Mouse (Mus musculus) liver, embryonic 13.5 days (tissue): ENCODE results near the gene Prss43. TPM values are rescaled to one million over a fixed set of nuclear protein-coding genes. Genes with fewer than 3 reads are reported as not detected.
"Not testable (repeated sequence)": the region's sequence is repeated elsewhere in the genome, so short reads cannot be mapped to it uniquely, and the experiment has no call there.

ENCODE experiments used
- ATAC-seq: fragments of 200-750 bp; cut with Nextera tagmentation; 2 replicates; pipeline ENCODE4 v1.8.0; 2017; ENCODE audit warnings: low read depth, mild to moderate bottlenecking, moderate number of reproducible peaks, moderate library complexity
- DNase-seq: peaks from one replicate; pipeline ENCODE4 v3.0.0; 2022
- H3K27ac ChIP-seq: fragments of 300-500 bp; sonication (generic); 2 replicates; pipeline ENCODE4 v1.5.1; 2015; ENCODE audit warnings: moderate library complexity, mild to moderate bottlenecking, inconsistent platforms
- H3K27me3 ChIP-seq: fragments of 300-500 bp; sonication (generic); 2 replicates; pipeline ENCODE4 v1.6.1; 2015; ENCODE audit warnings: mild to moderate bottlenecking, inconsistent platforms
- H3K36me3 ChIP-seq: fragments of 300-500 bp; sonication (generic); 2 replicates; pipeline ENCODE4 v1.6.1; 2015; ENCODE audit warnings: mild to moderate bottlenecking, inconsistent platforms
- H3K4me1 ChIP-seq: fragments of 300-500 bp; sonication (generic); replicated peaks from 2 replicates; pipeline ENCODE4 v1.6.1; 2015; ENCODE audit warnings: inconsistent platforms
- H3K4me2 ChIP-seq: fragments of 300-500 bp; sonication (generic); 2 replicates; pipeline ENCODE4 v1.6.1; 2015; ENCODE audit warnings: inconsistent platforms, mild to moderate bottlenecking, moderate library complexity
- H3K4me3 ChIP-seq: fragments of 300-500 bp; sonication (generic); replicated peaks from 2 replicates; pipeline ENCODE4 v1.5.1; 2015; ENCODE audit warnings: mild to moderate bottlenecking, inconsistent platforms
- H3K9ac ChIP-seq: fragments of 300-500 bp; sonication (generic); 2 replicates; pipeline ENCODE4 v1.6.1; 2015; ENCODE audit warnings: mild to moderate bottlenecking, inconsistent platforms
- H3K9me3 ChIP-seq: fragments of 300-500 bp; sonication (generic); replicated peaks from 2 replicates; pipeline ENCODE4 v1.6.1; 2016; ENCODE audit warnings: inconsistent platforms
- WGBS: fragments of 180-500 bp; shearing (Covaris S2); methylation state at CpG from one replicate; pipeline ENCODE4 v1.1.7; 2015; ENCODE audit not compliant: insufficient replicate concordance; 5-methylcytosine and 5-hydroxymethylcytosine counted together
- polyA plus RNA-seq: library from polyadenylated mRNA; unstranded; fragments of >200 nt; fragmentation: Nextera tagmentation; extraction: Ambion mirVana; gene quantifications from 2 replicates; pipeline ENCODE4 v1.2.1, GENCODE M21; 2015

Gene Prss43
- polyA plus RNA-seq, 1 experiment from 2014 or later: not detected

DNA sequence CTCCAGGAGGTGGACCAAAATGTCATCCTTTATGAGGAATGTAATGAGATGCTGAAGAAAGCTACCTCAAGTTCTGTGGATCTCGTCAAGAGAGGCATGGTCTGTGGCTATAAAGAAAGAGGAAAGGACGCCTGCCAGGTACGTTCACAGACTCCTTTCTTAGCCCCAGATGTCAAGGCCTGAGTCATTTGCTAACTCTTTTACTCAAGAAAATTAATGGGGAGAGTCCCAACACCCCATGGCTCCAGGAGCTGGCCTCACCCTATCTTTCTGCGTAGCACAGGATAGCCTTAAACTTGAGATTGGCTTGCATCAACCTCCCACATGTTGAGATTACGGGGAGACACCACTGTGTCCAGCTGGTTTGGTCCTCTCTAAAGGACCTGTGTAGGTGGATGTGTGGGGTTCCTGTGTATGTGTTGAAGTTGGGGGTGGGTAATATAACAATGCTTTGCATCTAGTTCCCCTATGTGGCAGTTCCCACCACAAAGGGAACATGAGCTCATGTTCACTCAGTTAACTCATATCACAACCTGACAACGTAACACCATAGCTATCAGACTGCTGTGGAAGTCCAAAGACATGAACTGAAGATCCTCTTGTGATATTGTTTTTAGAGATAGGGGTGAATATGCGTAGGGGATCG is 25.5 kb upstream of the Prss43 start:
- Histone ChIP-seq H3K4me1 (no peaks in the 10 kb centered on the region), H3K4me3 (no peak overlapping the region)
- WGBS: 63% methylated on average over 8 of the region's 8 CpGs

DNA sequence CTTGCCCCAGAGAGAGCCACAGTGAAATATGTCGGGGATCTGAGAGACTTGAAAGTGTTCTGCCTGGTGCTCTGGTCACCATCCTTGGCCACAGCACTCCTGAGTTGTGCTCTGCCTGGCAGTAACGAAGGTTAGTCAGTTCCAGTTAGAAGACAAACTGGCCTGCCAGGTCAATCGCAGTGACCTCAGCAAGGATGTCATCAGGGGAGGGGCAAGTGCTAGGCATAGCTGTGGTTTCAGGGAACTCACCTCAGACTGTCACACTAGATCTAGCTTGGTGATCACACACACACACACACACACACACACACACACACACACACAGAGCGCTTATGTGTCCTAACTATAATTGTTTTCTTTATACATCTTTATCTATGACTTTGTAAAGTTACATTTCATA is 23.2 kb upstream of the Prss43 start:
- H3K4me3 ChIP-seq: no peak overlapping the region
- no peak for ATAC-seq
- H3K4me2 ChIP-seq: no peak overlapping the region
- no peaks in the 10 kb centered on the region for H3K4me1 ChIP-seq
- no peaks in the 10 kb centered on the region for H3K36me3 ChIP-seq
- DNase-seq: no peak
- H3K27ac ChIP-seq: no peak overlapping the region
- no peaks in the 10 kb centered on the region for H3K27me3 ChIP-seq
- H3K9ac ChIP-seq: no peak overlapping the region
- no peaks in the 10 kb centered on the region for H3K9me3 ChIP-seq
- 53% methylated on average over 4 of the region's 4 CpGs for WGBS

More for the DNA sequence above, 25.5 kb upstream of the Prss43 start:
- Histone ChIP-seq H3K9me3 (no peaks in the 10 kb centered on the region), H3K27ac (no peak overlapping the region), H3K27me3 (no peaks in the 10 kb centered on the region), H3K4me2 (no peak overlapping the region), H3K36me3 (no peaks in the 10 kb centered on the region), H3K9ac (no peak overlapping the region)
- ATAC-seq (no peak), DNase-seq (no peak)

DNA sequence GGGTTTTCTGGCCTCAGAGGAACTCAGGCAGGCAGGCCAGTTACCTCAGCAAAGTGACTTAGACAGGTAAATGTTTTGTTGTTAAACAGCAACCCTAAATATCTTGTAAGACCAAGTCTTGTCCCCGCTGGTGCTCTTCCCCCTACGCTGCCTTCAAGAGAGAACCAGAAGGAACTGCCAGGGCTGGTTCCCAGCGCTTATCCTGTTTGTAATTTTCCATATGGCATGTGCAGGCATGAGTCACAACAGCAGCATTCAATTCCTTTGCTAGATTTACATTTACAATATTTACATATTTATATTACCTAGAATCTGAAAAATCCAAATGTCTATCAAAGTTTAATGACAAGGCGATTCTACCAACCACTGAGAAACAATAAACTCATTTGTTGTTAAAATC is 16.4 kb upstream of the Prss43 start:
- ATAC-seq (no peak), DNase-seq (no peak)
- Histone ChIP-seq H3K9me3 (no peaks in the 10 kb centered on the region), H3K4me2 (no peak overlapping the region), H3K4me1 (no peaks in the 10 kb centered on the region), H3K27me3 (no peaks in the 10 kb centered on the region), H3K9ac (no peak overlapping the region), H3K4me3 (no peak overlapping the region), H3K36me3 (no peaks in the 10 kb centered on the region), H3K27ac (no peak overlapping the region)
- WGBS: 64% methylated on average over 4 of the region's 4 CpGs

DNA sequence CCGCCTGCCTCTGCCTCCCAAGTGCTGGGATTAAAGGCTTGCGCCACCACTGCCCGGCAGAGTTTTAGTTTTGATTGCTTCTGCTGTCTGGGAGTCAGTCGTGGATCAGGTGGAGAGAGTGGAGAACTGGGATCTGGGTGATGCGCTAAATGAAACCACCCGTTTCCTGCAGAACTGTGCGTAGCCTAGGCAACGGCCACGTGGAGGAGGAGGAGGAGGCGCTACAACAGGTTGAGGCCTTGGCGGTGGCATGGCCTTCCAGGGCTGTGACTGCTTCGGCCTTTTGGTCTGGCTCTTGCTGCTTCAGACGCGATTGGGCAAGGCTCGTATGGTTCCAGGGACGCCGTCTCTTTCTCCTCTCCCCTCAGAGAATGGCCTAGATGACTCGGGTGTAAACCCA is 12.7 kb upstream of the Prss43 start, which contains the start of gene Prss44:
TSS of gene Prss44 (plus strand) at position 206 of the 400 bp plus-strand sequence.
- DNase-seq: no peak
- Histone ChIP-seq H3K27ac (no peak within 1 kb of the TSS), H3K9ac (no peak within 1 kb of the TSS), H3K36me3 (no peaks in the 10 kb centered on the region), H3K4me1 (no peaks in the 10 kb centered on the region), H3K4me3 (no peak within 1 kb of the TSS), H3K9me3 (no peaks in the 10 kb centered on the region), H3K4me2 (no peak within 1 kb of the TSS), H3K27me3 (peaks cover 5% of the 10 kb centered on the region; the same call in 1 of the 2 replicates)
- ATAC-seq: no peak
- 47% methylated on average over 18 of the region's 18 CpGs for WGBS

DNA sequence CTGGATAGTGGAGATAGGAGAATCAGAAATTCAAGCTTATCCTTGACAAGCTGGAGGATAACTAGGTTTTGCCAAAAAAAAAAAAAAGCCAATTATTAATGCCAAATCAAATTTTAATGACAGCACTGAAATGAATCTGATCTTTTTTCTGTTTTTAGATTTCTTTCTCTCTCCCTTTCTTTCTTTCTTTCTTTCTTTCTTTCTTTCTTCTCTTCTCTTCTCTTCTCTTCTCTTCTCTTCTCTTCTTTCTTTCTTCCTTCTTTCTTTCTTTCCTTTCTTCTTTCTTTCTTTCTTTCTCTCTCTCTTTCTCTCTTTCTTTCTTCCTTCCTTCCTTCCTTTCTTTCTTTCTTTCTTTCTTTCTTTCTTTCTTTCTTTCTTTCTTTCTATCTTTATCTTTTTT is 5.9 kb upstream of the Prss43 start:
- H3K36me3 ChIP-seq, H3K4me2 ChIP-seq, H3K4me3 ChIP-seq, H3K27ac ChIP-seq, ATAC-seq, H3K9me3 ChIP-seq, H3K9ac ChIP-seq, H3K4me1 ChIP-seq, DNase-seq: not testable (repeated sequence)
- peaks cover 15% of the 10 kb centered on the region for H3K27me3 ChIP-seq

GRCm38 (mm10) chr9:110821436-110821835 is 5.1 kb upstream of the Prss43 start:
- Histone ChIP-seq H3K36me3 (no peaks in the 10 kb centered on the region), H3K27me3 (peaks cover 15% of the 10 kb centered on the region), H3K4me1 (no peaks in the 10 kb centered on the region), H3K4me2 (no peak overlapping the region), H3K27ac (no peak overlapping the region), H3K9me3 (no peaks in the 10 kb centered on the region), H3K4me3 (no peak overlapping the region), H3K9ac (no peak overlapping the region)
- WGBS: 64% methylated on average over 7 of the region's 7 CpGs
- DNase-seq (no peak), ATAC-seq (no peak)

DNA sequence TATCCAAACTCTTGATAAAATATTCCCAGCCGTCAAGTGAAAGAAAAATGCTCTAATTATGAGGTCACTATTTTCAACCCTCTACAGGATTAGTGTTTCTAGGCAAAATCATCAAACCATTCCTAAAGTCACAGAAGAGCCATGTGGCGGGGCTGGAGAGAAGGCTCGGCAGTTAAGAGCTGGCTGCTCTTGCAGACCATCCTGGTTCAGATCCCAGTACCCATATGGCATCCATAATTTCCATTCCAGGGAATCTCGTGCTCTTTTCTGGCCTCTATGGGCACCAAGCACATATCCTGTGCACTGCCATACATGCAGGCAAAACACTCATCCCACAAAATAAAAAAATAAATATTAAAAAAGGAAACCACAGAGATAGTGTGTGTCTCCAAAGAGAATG is 1.1 kb upstream of the Prss43 start:
- Histone ChIP-seq H3K9ac (no peak overlapping the region), H3K9me3 (no peaks in the 10 kb centered on the region)
- no peak for ATAC-seq

GRCm38 (mm10) chr9:110825832-110826231 is 658 bp upstream of the Prss43 start:
- Histone ChIP-seq H3K4me3 (no peak overlapping the region), H3K9ac (no peak overlapping the region), H3K27me3 (peaks cover 24% of the 10 kb centered on the region), H3K4me2 (no peak overlapping the region), H3K4me1 (no peaks in the 10 kb centered on the region), H3K9me3 (no peaks in the 10 kb centered on the region), H3K36me3 (no peaks in the 10 kb centered on the region), H3K27ac (no peak overlapping the region)
- ATAC-seq: no peak
- 26% methylated on average over 7 of the region's 7 CpGs for WGBS
- DNase-seq: no peak

More for the DNA sequence above, 1.1 kb upstream of the Prss43 start:
- Histone ChIP-seq H3K4me3 (no peak overlapping the region), H3K36me3 (no peaks in the 10 kb centered on the region), H3K4me2 (no peak overlapping the region), H3K27me3 (peaks cover 24% of the 10 kb centered on the region), H3K27ac (no peak overlapping the region), H3K4me1 (no peaks in the 10 kb centered on the region)
- no peak for DNase-seq
- 56% methylated on average over 4 of the region's 4 CpGs for WGBS

- Histone ChIP-seq H3K9ac (no peak overlapping the region), H3K27me3 (peaks cover 10% of the 10 kb centered on the region; the same call in 1 of the 2 replicates), H3K4me2 (no peak overlapping the region), H3K4me3 (no peak overlapping the region), H3K27ac (no peak overlapping the region), H3K4me1 (no peaks in the 10 kb centered on the region), H3K36me3 (no peaks in the 10 kb centered on the region), H3K9me3 (no peaks in the 10 kb centered on the region)
- WGBS: 53% methylated on average over 5 of the region's 5 CpGs
- ATAC-seq: no peak
- DNase-seq: no peak
These were observed 6.5 kb downstream of the Prss43 start for GRCm38 (mm10) chr9:110833021-110833420.

DNA sequence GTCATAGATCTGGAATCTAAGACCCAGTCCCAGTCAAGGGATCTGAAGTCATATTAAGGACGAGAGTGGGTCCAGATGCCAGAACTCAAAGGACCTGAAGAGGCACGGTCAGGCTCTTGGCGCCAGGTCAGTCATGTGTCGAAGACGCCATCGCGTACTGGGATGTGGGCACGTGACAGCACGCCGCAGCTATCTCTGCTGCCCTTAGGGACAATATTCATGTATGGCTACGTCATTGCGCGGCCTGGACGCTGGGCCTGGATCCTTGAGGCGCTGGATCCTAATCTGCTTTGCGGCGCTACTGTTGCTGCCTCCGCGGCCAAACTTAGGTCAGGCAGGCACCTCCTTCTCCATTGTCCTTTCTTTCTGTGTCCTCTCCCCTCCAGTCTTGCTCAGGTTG is 7.9 kb downstream of the Prss43 start, which contains the start of gene Prss45:
TSS of gene Prss45 (plus strand) at position 178 of the 400 bp plus-strand sequence.
- no peaks in the 10 kb centered on the region for H3K9me3 ChIP-seq
- no peaks in the 10 kb centered on the region for H3K4me1 ChIP-seq
- ATAC-seq (no peak), DNase-seq (no peak)
- WGBS: 70% methylated on average over 19 of the region's 19 CpGs
- H3K36me3 ChIP-seq: no peaks in the 10 kb centered on the region
- no peak within 1 kb of the TSS for H3K4me2 ChIP-seq
- no peak within 1 kb of the TSS for H3K4me3 ChIP-seq
- no peak within 1 kb of the TSS for H3K9ac ChIP-seq
- H3K27ac ChIP-seq: no peak within 1 kb of the TSS
- H3K27me3 ChIP-seq: no peaks in the 10 kb centered on the region

DNA sequence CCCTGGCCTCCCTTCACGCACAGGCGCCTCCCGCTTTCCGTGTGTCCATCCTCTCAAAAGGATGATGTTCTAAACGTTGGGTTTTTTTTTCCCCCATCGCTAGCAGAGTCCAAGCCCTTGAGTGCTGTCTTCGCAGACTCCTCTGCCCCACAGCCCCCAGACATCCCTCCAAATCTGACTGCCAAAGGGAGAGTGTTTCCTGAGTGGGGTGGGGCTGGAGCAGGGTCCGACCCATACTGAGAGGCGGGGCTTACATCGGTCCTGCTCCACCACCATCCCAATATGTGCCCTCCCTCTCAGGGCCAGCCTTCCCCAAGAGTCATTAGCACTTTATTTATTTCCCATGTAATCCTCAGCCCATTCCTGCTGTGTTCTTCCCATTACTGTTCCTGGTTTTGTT is 8.5 kb downstream of the Prss43 start:
- Histone ChIP-seq H3K27me3 (no peaks in the 10 kb centered on the region), H3K4me2 (no peak overlapping the region), H3K9ac (no peak overlapping the region), H3K9me3 (no peaks in the 10 kb centered on the region), H3K27ac (no peak overlapping the region), H3K36me3 (no peaks in the 10 kb centered on the region), H3K4me1 (no peaks in the 10 kb centered on the region), H3K4me3 (no peak overlapping the region)
- 32% methylated on average over 10 of the region's 10 CpGs for WGBS
- ATAC-seq (no peak), DNase-seq (no peak)

GRCm38 (mm10) chr9:110836112-110836511 is 9.6 kb downstream of the Prss43 start:
- no peaks in the 10 kb centered on the region for H3K27me3 ChIP-seq

More at GRCm38 (mm10) chr9:110836112-110836511, 9.6 kb downstream of the Prss43 start:
- 51% methylated on average over 2 of the region's 2 CpGs for WGBS
- Histone ChIP-seq H3K27ac (no peak overlapping the region), H3K4me2 (no peak overlapping the region), H3K4me3 (no peak overlapping the region), H3K4me1 (peaks cover 7% of the 10 kb centered on the region), H3K9me3 (no peaks in the 10 kb centered on the region), H3K9ac (no peak overlapping the region), H3K36me3 (no peaks in the 10 kb centered on the region)
- ATAC-seq (no peak), DNase-seq (no peak)
